ENCODE assay signal across 20 mouse cellular contexts in the genomic region with DNA sequence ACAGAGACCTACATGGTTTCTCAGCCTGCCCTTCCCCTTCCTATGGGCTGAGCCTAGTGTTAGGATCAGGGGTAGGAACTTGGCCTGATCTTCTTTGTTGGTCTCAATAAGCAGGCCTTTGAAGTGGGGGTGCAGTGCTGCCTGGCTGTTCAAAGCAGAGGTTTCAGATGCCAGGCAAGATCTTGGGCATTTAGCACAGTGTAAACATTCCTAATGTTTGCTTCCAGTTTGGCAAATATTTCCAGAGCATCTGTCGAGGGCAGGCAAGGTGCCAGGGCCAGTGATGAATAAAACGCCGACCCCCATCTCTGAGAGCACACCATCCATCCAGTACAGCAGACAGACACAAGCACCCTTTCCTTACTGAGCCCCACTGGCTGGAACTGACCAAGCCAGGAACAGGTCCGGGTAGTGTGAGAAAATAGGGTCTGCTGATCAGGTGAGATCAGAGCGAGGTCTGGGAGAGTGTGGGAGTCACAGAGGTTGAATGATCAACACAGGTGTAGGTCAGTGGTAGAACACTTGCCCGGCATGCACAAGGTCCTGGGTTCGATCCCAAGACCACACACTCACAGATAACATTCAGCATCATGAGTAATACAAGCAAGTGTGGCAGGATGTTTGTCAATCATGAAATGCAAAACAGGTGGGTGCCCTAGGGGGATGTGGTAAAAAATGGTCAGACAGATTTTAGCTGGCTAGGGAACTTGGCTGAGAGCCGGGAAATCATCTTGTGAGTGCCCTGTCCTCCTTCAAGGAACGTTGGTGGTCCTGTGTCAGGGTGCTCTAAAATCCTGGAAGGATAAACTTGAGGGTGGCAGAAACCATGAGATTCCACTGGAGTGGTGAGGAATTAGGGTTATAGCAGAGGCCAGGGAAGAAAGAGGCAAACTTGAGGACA. TPM values are rescaled to one million over a fixed set of nuclear protein-coding genes. Genes with fewer than 3 reads are reported as not detected.
DNase-seq lines count a peak whose midpoint lies in the region; ATAC-seq and TF ChIP-seq lines count a peak whose summit lies in the region.
"Had no signal": no experiment of that assay in that cellular context is flagged by ENCODE, and none has a peak within 500 bp of the region (broad histone marks: within the 10 kb centered on the region; RNA-seq: fewer than 3 reads in every experiment).

No protein-coding gene starts in this region.

- 33% methylated on average over 9 of the region's 9 CpGs for WGBS in liver, adult 2 months
- 59% methylated on average over 9 of the region's 9 CpGs for WGBS in liver, embryonic 11.5 days
- WGBS in lung, postnatal 0 days = 35% methylated on average over 9 of the region's 9 CpGs

- no peak overlapping the region; the same call in 1 of the 2 replicates for H3K4me2 ChIP-seq in liver, embryonic 11.5 days
- no peak overlapping the region for H3K4me2 ChIP-seq in lung, postnatal 0 days (replicated peaks; ENCODE audit: low read depth, low read length)
- H3K4me2 ChIP-seq: forebrain, embryonic 12.5 days; liver, embryonic 15.5 days had no signal

- H3K79me2 ChIP-seq in liver, adult 2 months (ENCODE audit: control insufficient read depth, insufficient read depth, low read length) = no peaks in the 10 kb centered on the region

- no peak for TF ChIP-seq CTCF in liver, adult 2 months (IDR thresholded peaks at IDR 0.05; ENCODE audit: low read depth, low read length)
- no peak for TF ChIP-seq CTCF in lung, postnatal 0 days (IDR thresholded peaks at IDR 0.05)

- H3K27ac ChIP-seq in liver, adult 2 months (replicated peaks; ENCODE audit: insufficient read depth, low read depth, low read length) = no peak overlapping the region
- no peak overlapping the region for H3K27ac ChIP-seq in liver, embryonic 11.5 days (ENCODE audit: low read depth, low read length)
- no peak overlapping the region for H3K27ac ChIP-seq in lung, postnatal 0 days (ENCODE audit: low read length)
- H3K27ac ChIP-seq: forebrain, embryonic 12.5 days; gastrocnemius, adult 2 months; limb, embryonic 10.5 days; liver, embryonic 15.5 days had no signal

- DNase-seq in cerebellum, postnatal 10 days = peak; percentile 76 to 84
- DNase-seq in cerebellum, adult 8-10 months = no peak
- DNase-seq in liver, adult 2 months (ENCODE audit: extremely low read depth, low read depth, low spot score) = peak; percentile 78
- no peak for DNase-seq in liver, embryonic 11.5 days (ENCODE audit: low spot score)
- peak; percentile 48 for DNase-seq in 3T3-L1 (ENCODE audit: low read depth, low spot score)
- DNase-seq in lung, postnatal 0 days (ENCODE audit: low spot score) = peak; percentile 32
- no peak for DNase-seq in urinary bladder, postnatal 4 days (ENCODE audit: low spot score in 2 of 2)
- DNase-seq in frontal cortex, postnatal 25 days (ENCODE audit: low spot score in 2 of 2) = no peak
- DNase-seq: cerebellum, adult 11-12 months; embryo, embryonic 11 days; gastrocnemius, adult 2 months; heart, adult 11 months; heart, postnatal 14 days; kidney, adult 8-10 months; kidney, postnatal 4 days; right cerebral cortex, adult 18-20 months had no signal

- TF ChIP-seq POLR2A in liver, adult 2 months (IDR thresholded peaks at IDR 0.05; ENCODE audit: extremely low read depth, insufficient read depth, low read length) = no peak

- H3K27me3 ChIP-seq in liver, adult 2 months (ENCODE audit: control insufficient read depth, insufficient read depth, low read length) = peaks cover 18% of the 10 kb centered on the region
- peaks cover 54% of the 10 kb centered on the region for H3K27me3 ChIP-seq in liver, embryonic 11.5 days (replicated peaks; ENCODE audit: control insufficient read depth, insufficient read depth, low read length)
- peaks cover 24% of the 10 kb centered on the region for H3K27me3 ChIP-seq in lung, postnatal 0 days (replicated peaks; ENCODE audit: insufficient read depth, low read length)

- no peak overlapping the region for H3K4me3 ChIP-seq in liver, adult 2 months (ENCODE audit: insufficient read depth, low read depth, low read length)
- no peak overlapping the region for H3K4me3 ChIP-seq in liver, embryonic 11.5 days (ENCODE audit: low read depth, low read length)
- no peak overlapping the region for H3K4me3 ChIP-seq in lung, postnatal 0 days (ENCODE audit: low read depth, low read length)
- H3K4me3 ChIP-seq: forebrain, embryonic 12.5 days; gastrocnemius, adult 2 months; limb, embryonic 10.5 days; liver, embryonic 15.5 days had no signal

- H3K9ac ChIP-seq in liver, adult 2 months (ENCODE audit: low read depth, low read length) = no peak overlapping the region
- no peak overlapping the region for H3K9ac ChIP-seq in liver, embryonic 11.5 days (ENCODE audit: low read depth, low read length)
- no peak overlapping the region for H3K9ac ChIP-seq in lung, postnatal 0 days (replicated peaks; ENCODE audit: low read depth)
- H3K9ac ChIP-seq: forebrain, embryonic 12.5 days; liver, embryonic 15.5 days had no signal

- no peak for ATAC-seq in liver, embryonic 11.5 days (replicated peaks; ENCODE audit: low FRiP score)
- ATAC-seq in lung, postnatal 0 days = no peak
- ATAC-seq: hindbrain, embryonic 16.5 days had no signal

- H3K4me1 ChIP-seq in liver, adult 2 months (ENCODE audit: control insufficient read depth, insufficient read depth, low read length) = peaks cover 9% of the 10 kb centered on the region
- H3K4me1 ChIP-seq in liver, embryonic 11.5 days (replicated peaks; ENCODE audit: control insufficient read depth, insufficient read depth, low read length) = peaks cover 12% of the 10 kb centered on the region; the same call in 1 of the 2 replicates
- peaks cover 32% of the 10 kb centered on the region for H3K4me1 ChIP-seq in lung, postnatal 0 days (ENCODE audit: insufficient read depth, low read depth, low read length)

- H3K9me3 ChIP-seq in liver, embryonic 11.5 days (ENCODE audit: control insufficient read depth, low read length) = no peaks in the 10 kb centered on the region
- no peaks in the 10 kb centered on the region for H3K9me3 ChIP-seq in lung, postnatal 0 days (ENCODE audit: low read length)
- H3K9me3 ChIP-seq: forebrain, embryonic 12.5 days; limb, embryonic 10.5 days; liver, embryonic 15.5 days had no signal

- no peak for TF ChIP-seq EP300 in lung, postnatal 0 days (IDR thresholded peaks at IDR 0.05)

- H3K36me3 ChIP-seq in liver, adult 2 months (ENCODE audit: control insufficient read depth, insufficient read depth, low read length) = no peaks in the 10 kb centered on the region
- H3K36me3 ChIP-seq in liver, embryonic 11.5 days (ENCODE audit: control insufficient read depth, insufficient read depth, low read length) = no peaks in the 10 kb centered on the region
- H3K36me3 ChIP-seq in lung, postnatal 0 days (ENCODE audit: insufficient read depth, low read length) = no peaks in the 10 kb centered on the region
- H3K36me3 ChIP-seq: forebrain, embryonic 12.5 days; limb, embryonic 10.5 days; liver, embryonic 15.5 days had no signal

RNA-seq across cellular contexts. Expression of gene Nptx1, which starts 5.6 kb away (rescaled TPM):
- total RNA-seq in liver, adult 2 months (2014; rRNA removed) = 0.07 and 0.09 TPM in 2 replicates
- polyA plus RNA-seq in liver, adult 2 months (2012; rRNA removed) = 0.09 and 0.15 TPM in 2 replicates
- polyA plus RNA-seq in liver, embryonic 11.5 days (2014; fragmentation: Nextera tagmentation; extraction: Ambion mirVana) = 0.23 and 0.34 TPM in 2 replicates
- 1.7 and 2.1 TPM in 2 replicates for polyA plus RNA-seq in lung, postnatal 0 days (2015; fragmentation: Nextera tagmentation; extraction: Ambion mirVana)
- total RNA-seq: gastrocnemius, adult 2 months had no signal
- polyA plus RNA-seq: liver, embryonic 15.5 days had no signal

RNA-seq across cellular contexts. Expression of gene Rptor, which starts 49.6 kb away (rescaled TPM):
- total RNA-seq in liver, adult 2 months (2014; rRNA removed) = 11.2 and 17.7 TPM in 2 replicates
- 18.4 and 18.6 TPM in 2 replicates for polyA plus RNA-seq in liver, adult 2 months (2012; rRNA removed)
- polyA plus RNA-seq in liver, embryonic 11.5 days (2014; fragmentation: Nextera tagmentation; extraction: Ambion mirVana) = 11.8 and 13.2 TPM in 2 replicates
- 5.3 and 5.6 TPM in 2 replicates for polyA plus RNA-seq in lung, postnatal 0 days (2015; fragmentation: Nextera tagmentation; extraction: Ambion mirVana)

Comparison
In these comparisons a context has a peak if more than half of its experiments do, and no peak if none do; other contexts are left out.
1. DNase-seq: peak in cerebellum, postnatal 10 days (2 of 2), liver, adult 2 months (single experiment), 3T3-L1 (single experiment) and lung, postnatal 0 days (single experiment); none in cerebellum, adult 8-10 months (single experiment), liver, embryonic 11.5 days (single experiment), urinary bladder, postnatal 4 days (0 of 2) and frontal cortex, postnatal 25 days (0 of 2).